Mouse (Mus musculus) heart, postnatal 0 days (tissue): Measurements from ENCODE around the gene Pcbd2.

Experiments
- CTCF ChIP-seq: IDR thresholded peaks from 2 replicates; pipeline ENCODE4 v1.5.1; 2016; ENCODE audit warnings: antibody characterized with exemption, control low read depth, low read depth
- EP300 ChIP-seq: IDR thresholded peaks from 2 replicates; pipeline ENCODE4 v1.6.1; 2016; ENCODE audit warnings: antibody characterized with exemption, low read depth

DNA sequence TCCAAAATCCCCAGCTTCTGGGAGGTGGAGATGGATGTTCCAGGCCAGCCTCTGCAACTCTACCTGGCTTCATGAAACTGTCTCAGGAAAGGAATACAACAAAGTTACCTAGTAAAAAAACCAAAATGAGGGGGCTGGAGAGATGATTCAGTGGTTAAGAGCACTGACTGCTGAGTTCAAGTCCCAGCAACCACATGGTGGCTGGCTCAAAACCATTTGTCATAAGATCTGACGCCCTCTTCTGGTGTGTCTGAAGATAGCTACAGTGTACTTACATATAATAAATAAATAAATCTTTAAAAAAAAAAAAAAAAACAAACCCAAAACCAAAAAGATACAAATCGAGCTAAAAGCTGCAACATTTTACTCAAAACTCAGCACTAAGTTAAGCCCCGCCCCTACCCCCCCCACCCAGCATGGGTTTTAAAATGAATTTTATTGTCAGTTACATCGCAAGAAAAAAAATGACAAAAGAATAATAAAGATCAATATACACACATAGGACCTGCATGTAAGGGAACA lies 509 bp upstream of the Pcbd2 start:
- TF ChIP-seq EP300 = no peak
- TF ChIP-seq CTCF = no peak
